Mouse (Mus musculus): ENCODE measurements around the gene Peli2. TPM values are rescaled to one million over a fixed set of nuclear protein-coding genes. Genes with fewer than 3 reads are reported as not detected.

The Peli2 gene
- polyA plus RNA-seq, 1 experiment from 2014 or later = 15.3 TPM

DNA sequence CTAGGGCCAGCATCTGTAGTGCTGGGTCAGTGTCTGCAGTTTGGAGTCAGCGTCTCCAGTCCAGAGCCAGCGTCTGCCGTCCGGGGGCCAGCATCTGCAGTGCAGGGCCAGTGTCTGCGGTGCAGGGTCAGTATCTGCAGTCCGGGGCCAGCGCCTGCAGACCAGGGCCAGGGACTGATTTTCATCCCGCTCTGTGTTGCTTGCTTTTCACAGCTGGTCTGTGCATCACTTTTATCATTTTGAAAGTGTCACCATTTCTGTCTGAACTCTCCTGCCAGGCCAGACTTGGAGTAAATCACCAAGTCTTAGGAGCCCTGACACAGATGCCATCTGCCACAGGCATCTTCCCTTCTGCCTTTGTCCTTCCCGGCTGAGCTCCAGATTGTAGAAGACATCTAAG lies 79.7 kb downstream of the Peli2 start:
- Histone ChIP-seq H3K27ac (no peak overlapping the region), H3K9me3 (replicated peaks) (no peaks in the 10 kb centered on the region), H3K4me3 (no peak overlapping the region), H3K4me2 (replicated peaks) (no peak overlapping the region), H3K36me3 (no peaks in the 10 kb centered on the region), H3K4me1 (peaks cover 48% of the 10 kb centered on the region), H3K27me3 (no peaks in the 10 kb centered on the region; the same call in 1 of the 2 replicates), H3K9ac (no peak overlapping the region)
- WGBS = 85% methylated on average over 9 of the region's 9 CpGs
- no peak for ATAC-seq (ENCODE audit: low FRiP score)

DNA sequence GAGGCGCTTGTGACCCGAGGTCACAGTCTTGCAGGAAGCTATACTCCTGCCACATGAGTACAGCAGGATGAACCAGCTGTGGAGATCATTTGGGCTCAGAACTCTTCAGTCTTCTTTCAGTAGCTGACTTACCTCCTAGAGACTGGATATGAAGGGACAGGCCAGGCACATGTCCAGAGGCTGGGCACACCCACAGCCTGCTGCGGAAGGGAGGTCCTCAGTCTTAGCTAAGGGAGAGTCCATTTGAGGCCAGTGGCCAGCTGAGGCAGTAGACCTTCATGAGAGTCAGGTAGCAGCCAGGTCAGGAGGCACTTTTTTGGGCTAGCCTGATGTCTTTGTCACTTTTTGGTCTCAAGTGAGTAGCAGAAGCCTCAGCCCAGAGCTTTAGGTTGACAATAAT lies 80.2 kb downstream of the Peli2 start:
- Histone ChIP-seq H3K27me3 (no peaks in the 10 kb centered on the region; the same call in 1 of the 2 replicates), H3K4me2 (replicated peaks) (no peak overlapping the region), H3K9ac (no peak overlapping the region), H3K27ac (no peak overlapping the region), H3K4me1 (peaks cover 52% of the 10 kb centered on the region), H3K4me3 (no peak overlapping the region), H3K36me3 (no peaks in the 10 kb centered on the region), H3K9me3 (replicated peaks) (no peaks in the 10 kb centered on the region)
- no peak for ATAC-seq (ENCODE audit: low FRiP score)
- WGBS = 90% methylated on average over 3 of the region's 3 CpGs

DNA sequence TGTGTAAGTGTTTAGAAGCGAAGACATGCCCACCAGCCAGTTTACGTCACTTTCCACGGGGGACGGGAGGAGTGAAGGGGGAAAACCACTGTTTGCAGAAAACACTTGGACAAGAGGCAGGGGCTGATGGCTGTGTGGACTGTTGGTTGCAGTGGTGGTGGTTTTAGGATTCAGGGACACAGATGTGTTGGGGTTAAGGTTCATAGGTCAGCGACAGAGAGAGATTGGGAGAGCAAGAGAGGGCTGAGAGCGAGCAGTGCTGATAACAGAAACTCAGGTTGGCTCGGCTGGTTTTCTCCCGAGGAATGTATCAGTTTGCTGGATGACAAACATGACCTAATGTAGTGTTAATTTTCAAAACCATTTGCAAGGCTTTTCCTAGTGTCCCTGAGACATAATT lies 80.8 kb downstream of the Peli2 start:
- Histone ChIP-seq H3K4me1 (peaks cover 50% of the 10 kb centered on the region), H3K4me3 (no peak overlapping the region), H3K27me3 (no peaks in the 10 kb centered on the region; the same call in 1 of the 2 replicates), H3K9me3 (replicated peaks) (no peaks in the 10 kb centered on the region), H3K36me3 (no peaks in the 10 kb centered on the region), H3K9ac (no peak overlapping the region), H3K27ac (no peak overlapping the region), H3K4me2 (replicated peaks) (no peak overlapping the region)
- WGBS = 77% methylated on average over 8 of the region's 8 CpGs
- ATAC-seq (ENCODE audit: low FRiP score) = no peak

DNA sequence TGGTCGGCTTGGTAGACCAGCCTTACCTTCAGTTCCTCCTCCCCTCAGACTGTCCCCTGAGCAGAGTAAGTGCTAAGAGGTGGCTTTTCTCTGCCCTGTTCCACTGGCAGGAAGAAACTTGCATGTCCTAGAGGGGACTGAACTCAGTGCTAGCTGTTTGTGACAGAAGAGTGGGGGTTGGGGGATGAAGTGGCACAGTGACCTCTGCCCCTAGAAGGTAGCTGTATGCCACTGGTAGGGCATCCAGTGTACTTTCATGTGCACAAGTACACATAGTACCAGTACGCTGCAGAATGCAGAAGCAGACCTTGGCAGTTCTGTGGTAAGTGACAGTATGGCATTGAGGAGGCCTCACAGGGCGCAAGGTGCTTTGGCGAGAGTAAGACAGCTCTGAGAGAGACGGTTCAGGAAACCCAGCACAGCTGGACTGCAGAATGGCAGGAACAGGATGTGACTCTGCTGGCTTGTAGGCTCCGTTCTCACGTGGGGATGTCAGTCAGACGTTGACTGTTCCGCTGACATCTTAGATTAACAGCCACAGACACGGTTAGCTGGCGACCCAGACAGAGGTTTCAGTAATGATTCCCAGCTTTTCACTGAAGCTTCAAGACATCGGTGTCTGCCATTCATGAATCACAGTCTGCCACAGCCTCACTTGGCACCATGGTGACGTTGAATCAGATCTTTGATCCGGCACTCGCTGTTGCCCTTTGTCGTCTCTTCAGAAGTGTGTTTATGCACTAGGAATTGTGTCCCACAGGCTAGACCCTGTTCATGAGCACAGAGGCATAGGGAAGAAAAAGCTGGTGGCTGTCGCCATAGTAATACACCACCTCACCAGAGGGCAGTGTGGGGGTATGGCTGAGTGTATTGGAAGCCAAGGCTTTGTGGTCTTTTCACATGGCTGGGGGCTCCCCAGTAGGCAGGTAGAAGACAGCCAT lies 81.7 kb downstream of the Peli2 start:
- Histone ChIP-seq H3K4me3 (no peak overlapping the region), H3K36me3 (no peaks in the 10 kb centered on the region), H3K9ac (no peak overlapping the region), H3K9me3 (replicated peaks) (no peaks in the 10 kb centered on the region), H3K4me1 (peaks cover 52% of the 10 kb centered on the region), H3K27me3 (no peaks in the 10 kb centered on the region; the same call in 1 of the 2 replicates), H3K27ac (0 out of 2 replicates have a peak overlapping the region, but pooled peaks have one; percentile 1), H3K4me2 (replicated peaks) (no peak overlapping the region)
- WGBS = 40% methylated on average over 17 of the region's 17 CpGs
- ATAC-seq (ENCODE audit: low FRiP score) = peak; percentile 44; the same call in 1 of the 2 replicates

DNA sequence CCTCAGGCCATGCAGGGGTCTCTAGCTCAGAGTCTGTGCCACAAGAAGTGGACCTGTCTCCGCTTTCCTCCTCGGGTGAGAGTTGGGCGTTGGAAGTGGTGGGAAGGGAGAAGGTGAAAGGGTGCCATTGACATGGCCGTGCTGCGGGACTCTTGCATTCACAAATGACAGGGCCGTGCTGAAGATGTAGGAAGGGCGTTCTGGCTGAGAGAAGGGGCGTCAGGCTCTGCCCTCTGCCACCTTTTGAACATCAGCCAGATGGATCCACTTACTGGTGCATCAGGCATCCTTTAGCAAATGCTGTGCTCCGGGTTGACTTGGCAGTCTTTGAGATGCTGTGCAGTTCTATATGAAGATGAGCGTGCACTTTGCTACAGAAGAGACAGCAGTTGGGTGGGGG lies 84.4 kb downstream of the Peli2 start:
- no peak for ATAC-seq (ENCODE audit: low FRiP score)
- Histone ChIP-seq H3K9me3 (replicated peaks) (no peaks in the 10 kb centered on the region), H3K4me3 (no peak overlapping the region), H3K9ac (no peak overlapping the region), H3K36me3 (no peaks in the 10 kb centered on the region), H3K27ac (no peak overlapping the region), H3K4me2 (replicated peaks) (no peak overlapping the region), H3K27me3 (no peaks in the 10 kb centered on the region; the same call in 1 of the 2 replicates), H3K4me1 (peaks cover 45% of the 10 kb centered on the region)
- 82% methylated on average over 10 of the region's 10 CpGs for WGBS

DNA sequence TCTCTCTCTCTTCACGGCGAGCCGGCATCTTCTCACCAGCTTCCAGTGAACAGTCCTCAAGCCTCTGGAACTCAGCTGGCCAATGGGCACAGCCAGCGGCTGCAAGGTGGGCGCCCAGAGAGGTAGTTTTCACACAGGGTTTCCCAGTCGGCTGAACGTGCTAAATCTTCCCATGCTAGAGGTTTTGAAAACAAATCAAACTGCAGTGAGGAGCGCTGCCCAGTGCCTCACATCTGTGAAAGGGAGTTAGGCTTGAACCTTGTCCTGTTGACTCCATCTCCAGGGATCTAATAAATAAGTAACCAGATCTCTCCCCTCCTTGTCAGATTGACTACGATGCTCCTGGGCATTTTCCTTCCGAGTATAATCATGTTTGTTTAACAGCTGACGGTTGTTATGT lies 85.0 kb downstream of the Peli2 start:
- ATAC-seq (ENCODE audit: low FRiP score) = no peak
- Histone ChIP-seq H3K9me3 (replicated peaks) (no peaks in the 10 kb centered on the region), H3K27me3 (no peaks in the 10 kb centered on the region; the same call in 1 of the 2 replicates), H3K4me3 (no peak overlapping the region), H3K4me2 (replicated peaks) (no peak overlapping the region), H3K4me1 (peaks cover 50% of the 10 kb centered on the region), H3K9ac (no peak overlapping the region), H3K27ac (no peak overlapping the region), H3K36me3 (no peaks in the 10 kb centered on the region)
- 52% methylated on average over 9 of the region's 11 CpGs for WGBS

DNA sequence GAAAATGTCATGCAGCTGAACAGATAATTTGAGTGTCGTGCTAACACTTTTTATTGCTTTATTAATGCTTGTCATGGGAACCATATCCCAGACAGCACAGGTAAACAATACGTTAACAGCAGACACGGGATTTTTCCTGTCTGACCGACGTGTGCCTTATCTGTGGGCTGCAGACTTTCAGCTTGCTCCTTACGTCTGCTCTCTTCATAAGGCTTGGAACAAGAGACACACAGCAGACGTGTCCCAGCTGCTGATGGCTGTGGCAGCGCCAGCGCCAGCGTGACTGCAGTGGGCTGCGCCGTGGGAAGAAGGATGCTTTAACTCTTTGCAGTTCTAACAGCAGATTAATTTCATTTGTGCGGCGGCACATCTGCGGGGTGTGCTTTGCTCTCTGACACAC lies 86.5 kb downstream of the Peli2 start:
- H3K27ac ChIP-seq = peak overlapping the region; percentile 30; the same call in 1 of the 2 replicates
- no peaks in the 10 kb centered on the region for H3K36me3 ChIP-seq
- ATAC-seq (ENCODE audit: low FRiP score) = peak; percentile 60; the same call in 1 of the 2 replicates
- H3K4me1 ChIP-seq = peaks cover 49% of the 10 kb centered on the region
- H3K27me3 ChIP-seq = no peaks in the 10 kb centered on the region; the same call in 1 of the 2 replicates
- H3K9ac ChIP-seq = no peak overlapping the region
- H3K4me3 ChIP-seq = no peak overlapping the region
- H3K9me3 ChIP-seq (replicated peaks) = no peaks in the 10 kb centered on the region
- peak overlapping the region; percentile 23 for H3K4me2 ChIP-seq (replicated peaks)
- WGBS = 41% methylated on average over 15 of the region's 15 CpGs

DNA sequence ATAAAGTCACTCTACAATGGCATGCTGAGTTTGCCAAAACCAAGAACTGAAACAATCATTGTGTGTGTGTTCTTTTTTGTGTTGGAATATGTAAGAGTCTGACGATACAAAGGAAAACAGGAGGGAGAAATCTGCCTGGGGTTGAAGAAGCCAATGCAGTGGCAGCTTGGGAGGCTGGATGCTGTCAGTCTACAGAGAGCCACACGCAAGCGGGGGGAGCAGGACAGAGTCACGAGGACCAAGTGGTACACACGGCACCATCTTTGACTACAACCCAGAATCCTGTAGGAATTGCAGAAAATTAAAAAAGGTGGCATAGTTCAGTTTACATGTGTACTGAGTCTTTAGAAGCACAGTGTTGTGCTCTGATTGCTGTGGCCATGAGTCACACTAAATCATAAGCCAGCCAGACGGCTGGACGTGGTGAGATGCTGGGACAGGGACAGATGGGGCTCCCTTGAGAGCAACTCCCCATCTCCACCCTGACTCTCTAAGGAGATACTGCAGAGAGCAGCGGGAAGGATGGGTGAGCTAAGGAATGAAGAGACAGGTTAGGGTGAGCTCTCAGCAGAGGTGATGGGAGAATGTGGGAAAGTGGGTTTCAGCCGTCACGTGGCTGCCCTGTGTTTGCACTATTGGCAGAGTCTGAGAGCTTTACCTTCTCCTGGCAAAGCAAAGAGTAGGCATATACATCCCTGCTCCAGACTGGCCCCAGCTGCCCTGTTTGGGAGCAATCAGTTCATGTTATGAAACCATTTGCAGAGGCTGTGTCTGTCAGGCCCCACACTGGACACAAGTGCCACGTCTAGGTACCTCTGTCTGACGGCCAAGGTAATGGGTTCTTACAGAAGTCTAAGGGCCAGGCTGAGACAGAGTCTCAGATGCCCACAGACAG lies 87.4 kb downstream of the Peli2 start:
- no peak overlapping the region for H3K4me3 ChIP-seq
- H3K4me1 ChIP-seq = peaks cover 41% of the 10 kb centered on the region
- no peaks in the 10 kb centered on the region for H3K36me3 ChIP-seq
- H3K4me2 ChIP-seq (replicated peaks) = no peak overlapping the region; the same call in 1 of the 2 replicates
- 75% methylated on average over 12 of the region's 12 CpGs for WGBS
- H3K9me3 ChIP-seq (replicated peaks) = no peaks in the 10 kb centered on the region
- no peak overlapping the region for H3K9ac ChIP-seq
- H3K27me3 ChIP-seq = no peaks in the 10 kb centered on the region; the same call in 1 of the 2 replicates
- 0 out of 2 replicates have a peak overlapping the region, but pooled peaks have one; percentile 30 for H3K27ac ChIP-seq
- ATAC-seq (ENCODE audit: low FRiP score) = no peak

DNA sequence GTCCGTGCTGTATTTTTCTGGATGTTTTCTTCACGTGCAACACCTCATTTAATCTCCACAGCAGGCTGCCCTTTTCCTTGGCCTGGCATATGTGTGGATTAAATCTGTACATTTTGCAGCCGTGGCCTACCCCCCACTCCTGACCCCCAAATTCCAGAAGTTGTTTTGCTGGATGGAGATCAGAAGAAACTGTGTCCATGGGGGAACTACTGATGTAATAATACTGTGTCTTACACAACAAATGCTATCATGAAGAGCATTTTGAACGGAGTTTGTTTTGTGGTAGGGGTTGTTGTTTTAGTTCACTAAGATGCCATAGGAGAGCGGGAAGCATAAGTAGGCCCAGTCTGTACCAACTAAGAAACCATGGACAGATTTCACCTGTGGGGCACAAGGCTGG lies 88.8 kb downstream of the Peli2 start:
- no peak overlapping the region for H3K9ac ChIP-seq
- H3K27ac ChIP-seq = no peak overlapping the region
- H3K4me2 ChIP-seq (replicated peaks) = no peak overlapping the region
- H3K4me3 ChIP-seq = no peak overlapping the region
- no peak for ATAC-seq (ENCODE audit: low FRiP score)
- peaks cover 41% of the 10 kb centered on the region for H3K4me1 ChIP-seq
- H3K27me3 ChIP-seq = no peaks in the 10 kb centered on the region; the same call in 1 of the 2 replicates
- H3K36me3 ChIP-seq = no peaks in the 10 kb centered on the region
- H3K9me3 ChIP-seq (replicated peaks) = no peaks in the 10 kb centered on the region
- 80% methylated on average over 5 of the region's 5 CpGs for WGBS

DNA sequence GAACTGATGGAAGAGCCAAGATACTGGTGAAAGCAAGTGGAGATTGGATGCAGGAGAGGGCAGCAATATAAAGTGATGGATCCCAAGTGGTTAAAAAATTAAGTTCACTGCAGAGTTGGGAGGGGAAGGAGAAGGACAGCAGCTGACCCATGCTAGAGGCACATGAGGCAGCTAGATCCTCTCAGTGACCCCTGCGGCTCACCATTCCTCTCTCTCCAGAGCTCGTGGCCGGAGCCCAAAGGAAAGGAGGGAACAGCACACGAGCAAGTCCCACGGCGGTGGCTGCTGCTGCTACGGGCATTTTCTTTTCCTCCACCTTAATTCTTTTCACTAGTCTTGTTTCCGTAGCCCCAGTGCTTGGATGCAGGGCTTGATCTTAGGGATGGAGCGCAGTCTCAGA lies 89.5 kb downstream of the Peli2 start:
- WGBS = 75% methylated on average over 6 of the region's 9 CpGs
- no peak overlapping the region for H3K4me3 ChIP-seq
- no peak overlapping the region for H3K4me2 ChIP-seq (replicated peaks)
- H3K36me3 ChIP-seq = no peaks in the 10 kb centered on the region
- no peaks in the 10 kb centered on the region for H3K9me3 ChIP-seq (replicated peaks)
- no peaks in the 10 kb centered on the region; the same call in 1 of the 2 replicates for H3K27me3 ChIP-seq
- H3K9ac ChIP-seq = no peak overlapping the region
- H3K27ac ChIP-seq = no peak overlapping the region
- H3K4me1 ChIP-seq = peaks cover 38% of the 10 kb centered on the region
- no peak for ATAC-seq (ENCODE audit: low FRiP score)

DNA sequence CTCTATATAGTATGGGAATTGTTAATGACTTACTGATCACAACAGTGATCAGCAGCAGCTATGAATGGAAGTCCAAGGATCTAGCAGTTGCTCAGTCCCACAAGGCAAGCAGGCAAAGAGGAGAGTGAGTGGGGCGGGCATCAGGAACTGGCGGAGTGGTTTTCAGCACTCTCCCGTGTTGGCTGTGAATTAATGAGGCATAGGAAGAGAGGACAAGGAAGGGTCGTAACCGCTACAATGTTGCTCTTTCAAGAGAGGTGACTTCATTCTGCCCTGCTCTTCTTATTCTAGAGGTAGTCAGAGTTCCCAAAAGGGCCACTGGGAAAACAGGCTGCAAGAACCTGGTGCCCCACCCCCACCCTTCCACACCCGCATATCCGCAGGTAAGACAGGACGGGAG lies 90.9 kb downstream of the Peli2 start:
- Histone ChIP-seq H3K4me1 (peaks cover 27% of the 10 kb centered on the region), H3K9ac (no peak overlapping the region)
- 65% methylated on average over 8 of the region's 8 CpGs for WGBS

DNA sequence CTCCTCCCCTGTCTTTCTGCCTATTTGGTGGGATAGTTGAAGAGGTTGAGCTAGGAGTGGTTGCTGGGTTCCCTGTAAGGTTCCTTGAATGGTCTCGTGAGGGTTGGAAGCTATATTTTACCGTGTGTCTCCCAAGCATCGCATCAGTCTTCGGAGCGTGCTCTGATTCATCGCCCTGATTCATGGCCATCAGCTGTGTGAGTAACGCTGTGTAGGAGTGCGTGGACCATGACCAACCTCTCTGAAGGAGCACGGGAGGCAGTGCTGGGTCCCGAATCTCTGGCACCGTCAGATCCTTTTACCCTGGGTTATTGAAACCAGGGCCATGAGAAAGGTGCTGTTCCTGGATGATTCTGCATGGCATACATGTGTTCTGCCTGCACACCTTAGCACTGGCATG lies 92.2 kb downstream of the Peli2 start:
- ATAC-seq (ENCODE audit: low FRiP score) = no peak
- WGBS = 97% methylated on average over 11 of the region's 11 CpGs

More for the DNA sequence above, 90.9 kb downstream of the Peli2 start:
- Histone ChIP-seq H3K4me3 (no peak overlapping the region), H3K4me2 (replicated peaks) (no peak overlapping the region), H3K27me3 (no peaks in the 10 kb centered on the region), H3K27ac (no peak overlapping the region), H3K9me3 (replicated peaks) (no peaks in the 10 kb centered on the region), H3K36me3 (no peaks in the 10 kb centered on the region)
- ATAC-seq (ENCODE audit: low FRiP score) = no peak

More for the DNA sequence above, 92.2 kb downstream of the Peli2 start:
- H3K4me2 ChIP-seq (replicated peaks) = no peak overlapping the region
- no peaks in the 10 kb centered on the region for H3K27me3 ChIP-seq
- H3K9ac ChIP-seq = no peak overlapping the region
- H3K36me3 ChIP-seq = no peaks in the 10 kb centered on the region
- H3K4me3 ChIP-seq = no peak overlapping the region
- no peaks in the 10 kb centered on the region for H3K9me3 ChIP-seq (replicated peaks)
- peaks cover 15% of the 10 kb centered on the region for H3K4me1 ChIP-seq
- H3K27ac ChIP-seq = no peak overlapping the region

All from hindbrain, embryonic 12.5 days (tissue).